Mouse (Mus musculus): ENCODE results near the gene Mt3. TPM values are rescaled to one million over a fixed set of nuclear protein-coding genes. Genes with fewer than 3 reads are reported as not detected.
"Not testable (repeated sequence)": the region's sequence is repeated elsewhere in the genome, so short reads cannot be mapped to it uniquely, and the experiment has no call there.

The Mt3 gene
- polyA plus RNA-seq, 1 experiment: 1,770 TPM

- DNase-seq (ENCODE audit: extremely low spot score in 1 of 2, low spot score in 1 of 2): peak in 1 of 2 experiments; percentile 63
Measured at GRCm38 (mm10) chr8:94148236-94148635, 4.2 kb upstream of the Mt3 start.

DNA sequence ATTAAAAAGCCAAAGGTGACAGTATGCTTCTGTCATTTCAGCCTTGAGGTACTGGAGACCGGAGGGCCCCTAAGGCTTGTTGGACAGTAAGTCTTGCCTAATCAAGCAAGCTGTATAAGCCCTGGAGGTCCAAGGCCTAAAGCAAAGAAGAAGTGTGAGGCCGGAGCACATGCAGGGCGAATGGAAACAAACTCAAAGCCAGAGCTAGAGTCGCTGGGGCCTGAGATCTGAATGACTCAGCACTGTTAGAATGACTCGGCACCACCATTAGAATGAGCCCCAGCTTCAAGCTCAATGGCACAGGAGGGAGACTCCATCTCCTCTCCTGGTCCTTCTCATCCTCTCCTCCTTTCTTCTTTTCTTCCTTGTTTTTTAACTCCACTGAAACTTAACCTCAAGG is 1.5 kb upstream of the Mt3 start:
- no peak for DNase-seq (ENCODE audit: extremely low spot score in 1 of 2, low spot score in 1 of 2)

DNA sequence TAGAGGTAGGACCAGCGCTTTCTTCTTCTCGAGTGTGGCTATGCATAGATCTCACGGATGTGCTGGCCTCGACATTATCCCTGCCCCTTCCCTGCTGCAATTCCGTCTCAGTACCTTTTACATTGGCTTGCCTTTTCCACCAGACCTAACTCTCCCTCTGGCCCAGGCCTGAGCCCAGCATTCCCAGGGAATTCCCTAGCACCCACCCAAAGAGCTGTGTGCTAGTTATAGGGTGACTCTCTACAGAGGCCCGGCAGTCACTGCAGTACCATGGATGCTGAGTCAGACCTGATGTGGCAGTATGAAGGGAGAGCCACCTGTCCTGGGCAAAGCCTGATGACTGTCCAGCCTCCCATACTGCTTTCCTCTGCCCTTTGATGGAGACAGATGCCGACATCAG is 1.0 kb downstream of the Mt3 start:
- peak in 1 of 2 experiments; percentile 57 for DNase-seq (ENCODE audit: extremely low spot score in 1 of 2, low spot score in 1 of 2)

DNA sequence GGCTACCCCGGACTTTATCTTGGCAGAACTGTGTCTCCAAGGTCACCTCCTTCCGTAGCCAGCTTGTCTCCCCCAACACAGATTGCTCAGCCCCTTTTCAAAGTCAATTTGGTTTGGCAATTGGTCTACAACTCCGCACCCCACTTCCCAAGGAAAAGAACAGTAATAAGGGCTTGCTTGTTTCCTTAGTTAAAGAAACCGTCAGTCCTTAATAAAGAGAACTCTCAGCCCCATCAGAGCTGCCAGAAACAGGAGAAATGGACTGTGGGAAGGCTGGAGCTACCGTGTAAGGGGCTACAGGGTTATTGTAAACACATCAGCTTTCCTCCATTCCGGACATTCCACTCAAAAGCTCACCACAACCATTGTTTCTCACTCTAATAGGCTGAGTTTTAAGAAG is 2.1 kb downstream of the Mt3 start:
- DNase-seq (ENCODE audit: extremely low spot score in 1 of 2, low spot score in 1 of 2): peak; percentile 37 to 44

GRCm38 (mm10) chr8:94156092-94156491 is 3.7 kb downstream of the Mt3 start:
- DNase-seq (ENCODE audit: extremely low spot score in 1 of 2, low spot score in 1 of 2): no peak

DNA sequence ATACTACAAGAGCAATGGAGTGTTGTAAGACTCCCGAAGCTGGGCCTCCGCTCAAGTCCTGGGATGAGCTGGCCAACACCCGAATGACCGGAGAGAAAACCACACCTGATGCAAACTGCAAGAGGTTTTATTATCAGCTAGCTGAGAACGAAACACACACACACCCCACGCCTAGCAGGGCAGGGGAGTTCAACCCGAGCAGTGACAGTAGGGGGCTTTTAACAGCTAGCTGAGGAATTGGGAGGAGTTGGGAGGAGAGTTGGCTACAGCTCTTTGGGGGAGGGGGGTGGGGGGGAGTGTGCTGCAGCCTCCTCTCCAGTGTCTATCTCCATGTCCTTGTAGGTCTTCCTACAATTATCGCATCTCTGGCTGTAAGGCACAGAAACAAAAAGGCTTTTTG is 13.4 kb downstream of the Mt3 start:
- DNase-seq (ENCODE audit: extremely low spot score in 1 of 2, low spot score in 1 of 2): not testable (repeated sequence)

DNA sequence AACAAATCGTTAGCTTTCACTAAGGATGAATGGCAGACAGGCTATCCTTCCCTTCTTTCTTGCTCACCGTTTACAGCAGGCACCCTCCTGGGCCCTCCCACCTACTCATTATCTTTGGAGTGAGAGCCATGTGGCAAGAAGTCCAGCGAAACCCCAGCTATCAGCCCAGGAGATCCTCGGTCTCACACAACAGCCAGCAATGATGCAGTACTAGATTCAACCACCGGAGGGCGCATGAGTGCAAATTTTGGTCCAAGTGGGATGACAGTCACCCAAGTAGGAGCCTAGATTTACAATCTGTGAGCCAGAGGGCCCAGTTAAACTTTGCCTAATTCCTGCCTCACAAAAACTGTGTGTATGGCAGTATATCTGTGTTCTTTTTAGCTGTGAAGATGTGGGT is 14.8 kb downstream of the Mt3 start:
- peak; percentile 80 to 98 for DNase-seq (ENCODE audit: extremely low spot score in 1 of 2, low spot score in 1 of 2)

DNA sequence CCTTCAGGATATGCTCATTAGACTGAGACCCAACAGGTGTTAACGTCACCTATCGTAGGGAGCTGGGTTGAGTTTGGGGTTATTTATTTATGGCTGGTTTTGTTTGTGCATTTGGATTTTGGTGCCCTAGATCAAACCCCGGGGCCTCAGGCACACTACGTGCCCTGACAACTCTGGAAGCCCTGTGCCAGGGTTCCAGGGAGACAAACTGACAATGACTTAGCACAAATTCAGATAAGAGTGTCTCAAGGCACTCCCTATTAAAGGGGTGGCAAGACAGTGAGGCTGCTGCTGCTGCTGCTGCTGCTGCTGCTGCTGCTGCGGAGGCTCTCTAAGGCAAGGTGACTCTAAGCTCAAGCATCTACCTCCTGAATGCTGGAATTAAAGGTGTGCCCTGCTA is 17.1 kb downstream of the Mt3 start:
- DNase-seq (ENCODE audit: extremely low spot score in 1 of 2, low spot score in 1 of 2): no peak

- DNase-seq (ENCODE audit: extremely low spot score in 1 of 2, low spot score in 1 of 2): no peak
Measured at GRCm38 (mm10) chr8:94171321-94171755, 18.9 kb downstream of the Mt3 start.

GRCm38 (mm10) chr8:94172075-94172808 is 19.8 kb downstream of the Mt3 start, which contains the start of gene Mt2:
TSS of gene Mt2 (plus strand) at chr8:94172664.
- peak in 1 of 2 experiments; percentile 76 for DNase-seq (ENCODE audit: extremely low spot score in 1 of 2, low spot score in 1 of 2)

GRCm38 (mm10) chr8:94172809-94173732 is 20.7 kb downstream of the Mt3 start:
- DNase-seq (ENCODE audit: extremely low spot score in 1 of 2, low spot score in 1 of 2): peak in 1 of 2 experiments; percentile 45

- no peak for DNase-seq (ENCODE audit: extremely low spot score in 1 of 2, low spot score in 1 of 2)
Measured at GRCm38 (mm10) chr8:94173848-94174403, 21.5 kb downstream of the Mt3 start.

GRCm38 (mm10) chr8:94174619-94175213 is 22.3 kb downstream of the Mt3 start:
- DNase-seq (ENCODE audit: extremely low spot score in 1 of 2, low spot score in 1 of 2): no peak

- no peak for DNase-seq (ENCODE audit: extremely low spot score in 1 of 2, low spot score in 1 of 2)
Measured at GRCm38 (mm10) chr8:94177716-94178390, 25.4 kb downstream of the Mt3 start.

DNA sequence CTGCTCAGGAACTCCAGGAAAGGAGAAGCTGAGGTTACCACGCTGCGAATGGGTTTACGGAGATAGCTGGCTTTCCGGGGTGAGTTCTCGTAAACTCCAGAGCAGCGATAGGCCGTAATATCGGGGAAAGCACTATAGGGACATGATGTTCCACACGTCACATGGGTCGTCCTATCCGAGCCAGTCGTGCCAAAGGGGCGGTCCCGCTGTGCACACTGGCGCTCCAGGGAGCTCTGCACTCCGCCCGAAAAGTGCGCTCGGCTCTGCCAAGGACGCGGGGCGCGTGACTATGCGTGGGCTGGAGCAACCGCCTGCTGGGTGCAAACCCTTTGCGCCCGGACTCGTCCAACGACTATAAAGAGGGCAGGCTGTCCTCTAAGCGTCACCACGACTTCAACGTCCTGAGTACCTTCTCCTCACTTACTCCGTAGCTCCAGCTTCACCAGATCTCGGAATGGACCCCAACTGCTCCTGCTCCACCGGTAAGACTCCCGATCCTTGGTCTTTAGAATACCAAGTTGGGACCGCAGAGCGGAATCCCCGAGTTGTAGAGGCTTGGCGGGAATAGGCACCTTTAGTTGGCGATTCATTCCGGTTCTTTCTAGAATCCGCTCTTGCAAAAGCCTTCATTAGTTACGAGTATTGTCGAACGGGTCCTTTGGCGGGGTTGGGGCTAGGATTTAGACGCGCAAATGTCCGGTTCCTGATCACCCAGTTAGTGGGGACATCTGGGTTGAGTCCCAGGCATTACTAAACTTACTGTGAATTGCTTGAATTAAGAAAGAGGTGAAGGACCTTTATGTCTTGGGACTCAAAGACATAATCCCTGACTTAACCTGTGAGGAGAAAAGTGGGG is 26.7 kb downstream of the Mt3 start, which contains the start of gene Mt1:
Gene Mt1 (plus strand): TSS at position 226 of the 856 bp plus-strand sequence.
- peak; percentile 85 to 92 for DNase-seq (ENCODE audit: extremely low spot score in 1 of 2, low spot score in 1 of 2)

GRCm38 (mm10) chr8:94179713-94180560 is 27.5 kb downstream of the Mt3 start:
- no peak for DNase-seq (ENCODE audit: extremely low spot score in 1 of 2, low spot score in 1 of 2)

GRCm38 (mm10) chr8:94180561-94180908 is 28.1 kb downstream of the Mt3 start:
- no peak for DNase-seq (ENCODE audit: extremely low spot score in 1 of 2, low spot score in 1 of 2)

Measured in frontal cortex, adult 2 months (tissue).